Mouse (Mus musculus) ES-E14 (cell line): Measurements from ENCODE around the gene Gm1113. TPM values are rescaled to one million over a fixed set of nuclear protein-coding genes. Genes with fewer than 3 reads are reported as not detected.

Experiments used
- DNase-seq: peaks from one replicate; pipeline ENCODE4 v3.0.0-alpha.2; 2013; ENCODE audit warnings: low read depth, low spot score
- H3K27ac ChIP-seq: 2 replicates; pipeline ENCODE4 v1.5.1; 2012; ENCODE audit warnings: low read depth, mild to moderate bottlenecking, low read length, moderate library complexity, mixed read lengths; ENCODE audit not compliant: poor library complexity, insufficient read depth, severe bottlenecking
- H3K36me3 ChIP-seq: 2 replicates; pipeline ENCODE4 v1.6.1; 2012; ENCODE audit warnings: mild to moderate bottlenecking, low read length, moderate library complexity, mixed read lengths; ENCODE audit not compliant: control insufficient read depth, poor library complexity, insufficient read depth, severe bottlenecking
- H3K4me1 ChIP-seq, 2 experiments: fragments of 150-350 bp in 1 of 2; sonication (generic) in 1 of 2; 2 replicates each; pipeline ENCODE4 v1.6.1; 2012; ENCODE audit warnings: low read length in 2 of 2, mild to moderate bottlenecking in 1 of 2, mixed read lengths in 1 of 2; ENCODE audit not compliant: control insufficient read depth in 2 of 2, insufficient read depth in 2 of 2, poor library complexity in 1 of 2
- H3K4me3 ChIP-seq, 2 experiments: fragments of 150-350 bp in 1 of 2; sonication (generic) in 1 of 2; 2 replicates each; pipeline ENCODE4 v1.5.1; 2012; ENCODE audit warnings: low read length in 2 of 2, low read depth in 1 of 2, mild to moderate bottlenecking in 1 of 2, mixed read lengths in 1 of 2; ENCODE audit not compliant: insufficient read depth in 1 of 2, poor library complexity in 1 of 2, severe bottlenecking in 1 of 2
- H3K9ac ChIP-seq: 2 replicates; pipeline ENCODE4 v1.6.1; 2012; ENCODE audit warnings: low read depth, mild to moderate bottlenecking, low read length, mixed read lengths; ENCODE audit not compliant: poor library complexity, insufficient read depth, severe bottlenecking
- H3K9me3 ChIP-seq: fragments of 150-350 bp; sonication (generic); 2 replicates; pipeline ENCODE4 v1.6.1; 2012; ENCODE audit warnings: low read depth, mild to moderate bottlenecking, low read length; ENCODE audit not compliant: control insufficient read depth, insufficient read depth
- CHD2 ChIP-seq: IDR thresholded peaks from 2 replicates; pipeline ENCODE4 v1.6.1; 2014; ENCODE audit warnings: mild to moderate bottlenecking, low read depth, low read length, inconsistent platforms
- HCFC1 ChIP-seq: IDR thresholded peaks from 2 replicates; pipeline ENCODE4 v1.6.1; 2012; ENCODE audit warnings: low read length, inconsistent platforms, borderline replicate concordance; ENCODE audit not compliant: insufficient read depth
- MAFK ChIP-seq: IDR thresholded peaks from 2 replicates; pipeline ENCODE4 v1.6.1; 2014; ENCODE audit warnings: mild to moderate bottlenecking, low read depth, low read length, inconsistent platforms; ENCODE audit not compliant: insufficient read depth
- ZC3H11A ChIP-seq: IDR thresholded peaks from 2 replicates; pipeline ENCODE4 v1.6.1; 2012; ENCODE audit warnings: low read depth, mild to moderate bottlenecking, inconsistent platforms, low read length, borderline replicate concordance
- ZNF384 ChIP-seq: IDR thresholded peaks from 2 replicates; pipeline ENCODE4 v1.6.1; 2012; ENCODE audit warnings: low read depth, low read length, inconsistent platforms
- in situ Hi-C, 2 experiments: fragments of 600-800 bp; cut with MboI; formaldehyde crosslinking; loops; one replicate each; pipeline ENCODE4 v1.15.1; 2025; ENCODE audit warnings: low sequenced_read_pairs in 2 of 2, inconsistent platforms in 1 of 2; ENCODE audit not compliant: unreplicated experiment in 2 of 2
- total RNA-seq: library from RNA; depleted of rRNA; stranded (reverse); fragments of 300-350 nt; gene quantifications from 2 replicates; pipeline ENCODE4 v1.2.3, GENCODE M21; 2012

The Gm1113 gene
- total RNA-seq, 1 experiment = not detected

- Histone ChIP-seq H3K4me1 (no peaks in the 10 kb centered on the region), H3K27ac (no peak overlapping the region), H3K4me3 (no peak overlapping the region), H3K9ac (no peak overlapping the region), H3K36me3 (no peaks in the 10 kb centered on the region), H3K9me3 (no peaks in the 10 kb centered on the region)
- in situ Hi-C loops = no loop called here
- peak; percentile 4 for DNase-seq
- no peak for TF ChIP-seq HCFC1
These were observed 5.5 kb upstream of the Gm1113 start for GRCm38 (mm10) chr9:35523541-35523940.

- no peak overlapping the region for H3K4me3 ChIP-seq
- H3K36me3 ChIP-seq = no peaks in the 10 kb centered on the region
- TF ChIP-seq ZNF384 (no peak), MAFK (no peak), HCFC1 (no peak), ZC3H11A (no peak), CHD2 (no peak)
- no peak overlapping the region for H3K9ac ChIP-seq
- H3K4me1 ChIP-seq = no peaks in the 10 kb centered on the region
- no peak for DNase-seq
- no peaks in the 10 kb centered on the region for H3K9me3 ChIP-seq
- H3K27ac ChIP-seq = no peak overlapping the region
- in situ Hi-C loops = no loop called here
These were observed 4.9 kb upstream of the Gm1113 start for GRCm38 (mm10) chr9:35522821-35523515.

- in situ Hi-C loops = no loop called here
- H3K36me3 ChIP-seq = no peaks in the 10 kb centered on the region
- H3K4me3 ChIP-seq = no peak overlapping the region
- no peaks in the 10 kb centered on the region for H3K9me3 ChIP-seq
- H3K9ac ChIP-seq = no peak overlapping the region
- DNase-seq = no peak
- no peak overlapping the region for H3K27ac ChIP-seq
- no peak for TF ChIP-seq CHD2
- H3K4me1 ChIP-seq = no peaks in the 10 kb centered on the region
These were observed 4.2 kb upstream of the Gm1113 start for GRCm38 (mm10) chr9:35522241-35522640.

- no peak for DNase-seq
- H3K27ac ChIP-seq = no peak overlapping the region
These were observed 2.7 kb upstream of the Gm1113 start for GRCm38 (mm10) chr9:35520631-35521348.

GRCm38 (mm10) chr9:35516711-35517110, 1.4 kb downstream of the Gm1113 start:
- in situ Hi-C loops = no loop called here
- no peak for DNase-seq

More at GRCm38 (mm10) chr9:35520631-35521348, 2.7 kb upstream of the Gm1113 start:
- Histone ChIP-seq H3K4me3 (no peak overlapping the region), H3K9ac (no peak overlapping the region), H3K36me3 (no peaks in the 10 kb centered on the region), H3K9me3 (no peaks in the 10 kb centered on the region), H3K4me1 (no peaks in the 10 kb centered on the region)
- no peak for TF ChIP-seq CHD2
- no peak for TF ChIP-seq ZNF384
- TF ChIP-seq MAFK = no peak
- TF ChIP-seq ZC3H11A = no peak
- no peak for TF ChIP-seq HCFC1
- in situ Hi-C loops = no loop called here

More at GRCm38 (mm10) chr9:35516711-35517110, 1.4 kb downstream of the Gm1113 start:
- Histone ChIP-seq H3K36me3 (no peaks in the 10 kb centered on the region), H3K9ac (no peak overlapping the region), H3K9me3 (no peaks in the 10 kb centered on the region), H3K4me3 (no peak overlapping the region), H3K4me1 (no peaks in the 10 kb centered on the region), H3K27ac (no peak overlapping the region)
- TF ChIP-seq ZC3H11A (no peak), MAFK (no peak), HCFC1 (no peak), CHD2 (no peak), ZNF384 (no peak)
